Mouse (Mus musculus): ENCODE measurements around the gene Tmem238l. TPM values are rescaled to one million over a fixed set of nuclear protein-coding genes. Genes with fewer than 3 reads are reported as not detected.

The Tmem238l gene
- polyA plus RNA-seq, 1 experiment from 2014 or later = not detected

DNA sequence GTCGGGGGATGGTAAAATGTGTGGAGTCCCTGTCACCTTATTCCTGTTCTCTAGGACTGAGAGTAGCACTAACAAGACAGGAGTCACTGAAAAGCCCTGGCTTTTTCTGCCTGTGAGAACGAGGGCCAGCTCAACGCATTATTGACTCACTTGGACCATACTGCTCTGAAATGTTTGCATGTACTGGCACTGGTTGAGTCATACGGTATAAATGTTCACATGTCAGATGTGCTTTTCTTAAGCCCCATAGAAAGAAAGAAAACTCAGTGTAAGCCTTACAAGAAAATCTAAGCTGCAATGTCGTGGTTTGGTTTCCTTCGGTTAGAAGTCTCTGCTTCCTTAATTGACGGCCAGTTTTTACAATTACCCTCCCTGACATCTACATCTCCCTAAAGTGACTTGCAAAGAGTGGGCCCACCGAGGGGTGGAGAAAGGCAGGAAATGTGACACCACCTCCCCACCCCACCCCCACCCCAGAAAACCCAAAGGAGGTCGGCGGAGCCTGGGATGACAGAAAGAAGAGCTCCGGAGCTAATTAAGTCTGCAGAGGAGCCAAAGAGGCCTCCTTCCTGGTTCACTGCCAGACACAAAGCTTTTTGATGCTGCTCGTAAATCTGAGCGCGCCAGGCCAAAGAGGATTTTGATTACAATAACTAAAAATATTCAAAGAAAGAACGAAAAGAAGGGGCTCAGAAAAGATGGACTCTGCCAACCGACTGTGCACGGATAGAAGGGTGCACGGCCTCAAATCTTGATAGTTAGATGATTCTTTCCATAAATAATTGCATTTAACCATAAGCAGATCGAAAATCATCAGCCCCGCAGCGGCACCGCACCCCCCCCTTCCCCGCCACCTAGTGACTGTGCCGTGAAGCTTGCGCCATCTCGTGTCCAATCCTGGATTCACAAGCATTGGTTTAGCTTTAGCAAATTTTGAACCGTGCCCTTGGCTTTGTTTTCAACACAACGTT, 28.0 kb downstream of the Tmem238l start:
- DNase-seq (ENCODE audit: low spot score) = peak; percentile 84
- Histone ChIP-seq H3K4me3 (ENCODE audit: low read depth, low read length) (peak overlapping the region; percentile 20), H3K4me2 (ENCODE audit: low read depth) (peak overlapping the region; percentile 57), H3K27ac (ENCODE audit: low read depth, low read length) (peak overlapping the region; percentile 30; the same call in 1 of the 2 replicates), H3K4me1 (ENCODE audit: control insufficient read depth, insufficient read depth, low read length) (peaks cover 3% of the 10 kb centered on the region; the same call in 1 of the 2 replicates), H3K9me3 (ENCODE audit: control insufficient read depth, low read length) (no peaks in the 10 kb centered on the region), H3K36me3 (ENCODE audit: control insufficient read depth, insufficient read depth, low read length) (no peaks in the 10 kb centered on the region), H3K27me3 (ENCODE audit: control insufficient read depth, insufficient read depth, low read length) (no peaks in the 10 kb centered on the region), H3K9ac (ENCODE audit: low read length) (peak overlapping the region; percentile 58; the same call in 1 of the 2 replicates)
- peak; percentile 67 for ATAC-seq (ENCODE audit: insufficient read depth, low FRiP score, low TSS enrichment)
- WGBS = 5% methylated on average over 28 of the region's 28 CpGs

- H3K9me3 ChIP-seq (ENCODE audit: control insufficient read depth, low read length) = no peaks in the 10 kb centered on the region
- no peaks in the 10 kb centered on the region for H3K36me3 ChIP-seq (ENCODE audit: control insufficient read depth, insufficient read depth, low read length)
- H3K9ac ChIP-seq (ENCODE audit: low read length) = peak overlapping the region; percentile 35; the same call in 1 of the 2 replicates
- no peak overlapping the region for H3K27ac ChIP-seq (ENCODE audit: low read depth, low read length)
- DNase-seq (ENCODE audit: low spot score) (no peak), ATAC-seq (ENCODE audit: insufficient read depth, low FRiP score, low TSS enrichment) (no peak)
- H3K4me2 ChIP-seq (ENCODE audit: low read depth) = peak overlapping the region; percentile 57
- H3K27me3 ChIP-seq (ENCODE audit: control insufficient read depth, insufficient read depth, low read length) = no peaks in the 10 kb centered on the region
- peaks cover 3% of the 10 kb centered on the region; the same call in 1 of the 2 replicates for H3K4me1 ChIP-seq (ENCODE audit: control insufficient read depth, insufficient read depth, low read length)
- peak overlapping the region; percentile 20 for H3K4me3 ChIP-seq (ENCODE audit: low read depth, low read length)
- 35% methylated on average over 11 of the region's 11 CpGs for WGBS
Observed at GRCm38 (mm10) chr11:66985136-66985702, 28.8 kb downstream of the Tmem238l start.

DNA sequence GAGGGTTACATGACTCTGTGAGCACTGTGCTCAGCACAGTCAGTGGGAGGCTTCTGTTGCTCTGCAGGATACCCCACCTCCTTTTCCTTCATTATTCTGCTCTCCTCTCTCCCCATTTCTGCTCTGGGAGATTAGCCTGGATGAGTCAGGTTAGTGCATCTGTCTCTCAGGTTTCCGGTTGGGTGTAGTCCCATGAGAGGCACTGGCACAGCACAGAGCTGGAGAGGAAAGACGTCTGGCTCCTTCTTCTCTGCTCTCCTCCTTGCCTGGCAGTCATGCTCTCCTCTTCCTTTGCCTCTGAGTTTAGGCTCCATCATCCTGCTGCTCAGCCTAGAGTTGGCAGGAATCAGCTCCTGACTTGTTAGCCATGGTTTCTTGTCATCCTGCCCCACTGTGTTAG, 35.7 kb downstream of the Tmem238l start:
- no peaks in the 10 kb centered on the region for H3K9me3 ChIP-seq (ENCODE audit: control insufficient read depth, low read length)
- no peak overlapping the region for H3K4me2 ChIP-seq (ENCODE audit: low read depth)
- H3K4me1 ChIP-seq (ENCODE audit: control insufficient read depth, insufficient read depth, low read length) = no peaks in the 10 kb centered on the region
- 81% methylated on average over 2 of the region's 2 CpGs for WGBS
- ATAC-seq (ENCODE audit: insufficient read depth, low FRiP score, low TSS enrichment) = no peak
- no peak overlapping the region for H3K9ac ChIP-seq (ENCODE audit: low read length)
- no peaks in the 10 kb centered on the region for H3K27me3 ChIP-seq (ENCODE audit: control insufficient read depth, insufficient read depth, low read length)
- no peak overlapping the region for H3K4me3 ChIP-seq (ENCODE audit: low read depth, low read length)
- H3K36me3 ChIP-seq (ENCODE audit: control insufficient read depth, insufficient read depth, low read length) = no peaks in the 10 kb centered on the region
- no peak for DNase-seq (ENCODE audit: low spot score)
- no peak overlapping the region for H3K27ac ChIP-seq (ENCODE audit: low read depth, low read length)

GRCm38 (mm10) chr11:66993674-66994073, 37.2 kb downstream of the Tmem238l start:
- Histone ChIP-seq H3K4me1 (ENCODE audit: control insufficient read depth, insufficient read depth, low read length) (no peaks in the 10 kb centered on the region), H3K4me3 (ENCODE audit: low read depth, low read length) (no peak overlapping the region), H3K4me2 (ENCODE audit: low read depth) (no peak overlapping the region), H3K9me3 (ENCODE audit: control insufficient read depth, low read length) (no peaks in the 10 kb centered on the region), H3K9ac (ENCODE audit: low read length) (no peak overlapping the region), H3K27ac (ENCODE audit: low read depth, low read length) (no peak overlapping the region), H3K27me3 (ENCODE audit: control insufficient read depth, insufficient read depth, low read length) (no peaks in the 10 kb centered on the region), H3K36me3 (ENCODE audit: control insufficient read depth, insufficient read depth, low read length) (no peaks in the 10 kb centered on the region)
- ATAC-seq (ENCODE audit: insufficient read depth, low FRiP score, low TSS enrichment) = no peak
- WGBS = 66% methylated on average over 1 of the region's 1 CpGs
- no peak for DNase-seq (ENCODE audit: low spot score)

DNA sequence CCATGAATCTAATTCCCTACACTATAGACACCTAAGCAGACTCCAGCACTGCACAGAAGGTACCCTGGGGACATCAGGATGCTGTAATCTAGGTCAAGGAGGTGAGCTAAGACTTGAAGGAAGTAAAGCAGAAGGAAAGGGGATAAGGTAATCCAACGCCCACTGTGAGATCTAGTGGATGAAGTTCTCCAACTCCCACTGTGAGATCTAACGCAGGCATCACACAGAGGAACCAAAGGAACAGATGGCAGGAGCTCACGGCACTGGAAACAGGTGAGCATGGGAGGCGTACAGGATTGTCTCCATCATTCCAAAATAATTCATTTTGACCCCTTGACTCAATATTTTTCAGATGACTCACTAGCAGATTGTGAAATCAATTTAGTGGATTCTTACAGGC, 40.0 kb downstream of the Tmem238l start:
- DNase-seq (ENCODE audit: low spot score) (no peak), ATAC-seq (ENCODE audit: insufficient read depth, low FRiP score, low TSS enrichment) (no peak)
- H3K4me2 ChIP-seq (ENCODE audit: low read depth) = no peak overlapping the region
- 76% methylated on average over 4 of the region's 4 CpGs for whole genome bisulfite sequencing
- no peaks in the 10 kb centered on the region for H3K9me3 ChIP-seq (ENCODE audit: control insufficient read depth, low read length)
- H3K4me3 ChIP-seq (ENCODE audit: low read depth, low read length) = no peak overlapping the region
- no peaks in the 10 kb centered on the region for H3K4me1 ChIP-seq (ENCODE audit: control insufficient read depth, insufficient read depth, low read length)
- no peaks in the 10 kb centered on the region for H3K27me3 ChIP-seq (ENCODE audit: control insufficient read depth, insufficient read depth, low read length)
- no peaks in the 10 kb centered on the region for H3K36me3 ChIP-seq (ENCODE audit: control insufficient read depth, insufficient read depth, low read length)
- H3K9ac ChIP-seq (ENCODE audit: low read length) = no peak overlapping the region
- H3K27ac ChIP-seq (ENCODE audit: low read depth, low read length) = no peak overlapping the region

- ATAC-seq (ENCODE audit: insufficient read depth, low FRiP score, low TSS enrichment) = no peak
- 88% methylated on average over 14 of the region's 14 CpGs for WGBS
Observed at GRCm38 (mm10) chr11:66998467-66999403, 42.3 kb downstream of the Tmem238l start.

GRCm38 (mm10) chr11:67000671-67001070, 44.2 kb downstream of the Tmem238l start:
- H3K4me2 ChIP-seq (ENCODE audit: low read depth) = no peak overlapping the region
- ATAC-seq (ENCODE audit: insufficient read depth, low FRiP score, low TSS enrichment) (no peak), DNase-seq (ENCODE audit: low spot score) (no peak)
- no peak overlapping the region for H3K9ac ChIP-seq (ENCODE audit: low read length)
- no peak overlapping the region for H3K27ac ChIP-seq (ENCODE audit: low read depth, low read length)
- no peaks in the 10 kb centered on the region for H3K27me3 ChIP-seq (ENCODE audit: control insufficient read depth, insufficient read depth, low read length)
- H3K4me1 ChIP-seq (ENCODE audit: control insufficient read depth, insufficient read depth, low read length) = peaks cover 4% of the 10 kb centered on the region; the same call in 1 of the 2 replicates
- 80% methylated on average over 4 of the region's 4 CpGs for WGBS
- no peak overlapping the region for H3K4me3 ChIP-seq (ENCODE audit: low read depth, low read length)
- H3K36me3 ChIP-seq (ENCODE audit: control insufficient read depth, insufficient read depth, low read length) = no peaks in the 10 kb centered on the region
- H3K9me3 ChIP-seq (ENCODE audit: control insufficient read depth, low read length) = no peaks in the 10 kb centered on the region

More at GRCm38 (mm10) chr11:66998467-66999403, 42.3 kb downstream of the Tmem238l start:
- no peaks in the 10 kb centered on the region for H3K27me3 ChIP-seq (ENCODE audit: control insufficient read depth, insufficient read depth, low read length)
- H3K4me3 ChIP-seq (ENCODE audit: low read depth, low read length) = no peak overlapping the region
- H3K9ac ChIP-seq (ENCODE audit: low read length) = no peak overlapping the region
- H3K4me1 ChIP-seq (ENCODE audit: control insufficient read depth, insufficient read depth, low read length) = peaks cover 4% of the 10 kb centered on the region; the same call in 1 of the 2 replicates
- no peak for DNase-seq (ENCODE audit: low spot score)
- H3K36me3 ChIP-seq (ENCODE audit: control insufficient read depth, insufficient read depth, low read length) = no peaks in the 10 kb centered on the region
- no peak overlapping the region for H3K27ac ChIP-seq (ENCODE audit: low read depth, low read length)
- H3K4me2 ChIP-seq (ENCODE audit: low read depth) = no peak overlapping the region
- no peaks in the 10 kb centered on the region for H3K9me3 ChIP-seq (ENCODE audit: control insufficient read depth, low read length)

- H3K9me3 ChIP-seq (ENCODE audit: control insufficient read depth, low read length) = no peaks in the 10 kb centered on the region
- H3K4me1 ChIP-seq (ENCODE audit: control insufficient read depth, insufficient read depth, low read length) = peaks cover 4% of the 10 kb centered on the region; the same call in 1 of the 2 replicates
- WGBS = 32% methylated on average over 1 of the region's 1 CpGs
- no peak overlapping the region for H3K4me3 ChIP-seq (ENCODE audit: low read depth, low read length)
- no peaks in the 10 kb centered on the region for H3K36me3 ChIP-seq (ENCODE audit: control insufficient read depth, insufficient read depth, low read length)
- ATAC-seq (ENCODE audit: insufficient read depth, low FRiP score, low TSS enrichment) (no peak), DNase-seq (ENCODE audit: low spot score) (peak; percentile 53)
- no peak overlapping the region for H3K27ac ChIP-seq (ENCODE audit: low read depth, low read length)
- no peaks in the 10 kb centered on the region for H3K27me3 ChIP-seq (ENCODE audit: control insufficient read depth, insufficient read depth, low read length)
- H3K9ac ChIP-seq (ENCODE audit: low read length) = peak overlapping the region; percentile 24; the same call in 1 of the 2 replicates
- no peak overlapping the region for H3K4me2 ChIP-seq (ENCODE audit: low read depth)
Observed at GRCm38 (mm10) chr11:67001717-67002116, 45.3 kb downstream of the Tmem238l start.
